Mouse (Mus musculus): ENCODE measurements around the gene Slc43a1. TPM values are rescaled to one million over a fixed set of nuclear protein-coding genes. Genes with fewer than 3 reads are reported as not detected.

The Slc43a1 gene
- 2.2 TPM for polyA plus RNA-seq (2014; fragmentation: Illumina TruSeq; extraction: RNeasy Lipid Tissue Mini Kit (QIAGEN cat#74804); ENCODE audit: low read depth, low replicate concordance)

DNA sequence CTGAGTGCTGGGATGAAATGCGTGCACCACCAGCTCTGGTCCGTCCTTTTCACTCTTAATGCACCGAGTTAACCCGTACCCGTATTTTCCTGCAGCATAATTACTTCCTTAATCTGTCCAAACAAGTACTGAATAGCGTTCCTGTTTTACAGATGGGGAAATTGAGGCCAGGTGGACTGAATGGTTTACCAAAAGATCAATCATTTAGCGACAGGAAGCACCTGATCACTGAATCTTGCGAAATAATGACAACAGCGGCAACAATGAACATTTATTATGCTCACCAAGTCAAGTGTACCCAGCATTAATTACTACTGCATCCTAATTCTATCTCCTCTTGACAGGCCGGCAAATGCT lies at the start of gene Slc43a1:
Gene Slc43a1 (plus strand): TSS at position 258 of the 357 bp plus-strand sequence.

DNA sequence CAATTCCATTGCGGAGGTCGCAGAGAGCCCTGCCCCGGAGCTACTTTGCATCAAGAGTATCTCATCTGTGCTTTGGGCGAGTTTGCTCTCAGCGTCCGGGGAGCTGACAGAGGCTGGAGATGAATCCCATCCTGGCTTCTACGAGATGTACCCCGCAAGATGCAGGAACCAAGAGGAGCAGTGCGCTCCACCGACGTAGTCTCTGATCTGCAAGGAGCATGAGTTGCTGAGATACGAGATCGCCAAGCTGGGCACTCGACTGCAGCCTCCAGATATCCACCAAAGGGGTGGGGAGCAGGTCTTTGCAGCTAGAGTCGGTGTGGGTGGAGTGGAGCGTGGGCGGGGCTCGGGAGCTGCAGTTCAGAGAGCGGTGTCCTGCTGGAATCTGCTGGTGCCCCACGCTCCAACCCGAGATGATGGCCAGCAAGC lies 40.1 kb upstream of the Slc43a1 start, which contains the start of gene Ube2l6:
Gene Ube2l6 (plus strand): TSS at position 336 of the 429 bp plus-strand sequence.

GRCm38 (mm10) chr2:84822552-84822951 lies 16.1 kb upstream of the Slc43a1 start, which contains the start of gene Smtnl1:
Gene Smtnl1, minus strand, starts transcription at chr2:84822652.

DNA sequence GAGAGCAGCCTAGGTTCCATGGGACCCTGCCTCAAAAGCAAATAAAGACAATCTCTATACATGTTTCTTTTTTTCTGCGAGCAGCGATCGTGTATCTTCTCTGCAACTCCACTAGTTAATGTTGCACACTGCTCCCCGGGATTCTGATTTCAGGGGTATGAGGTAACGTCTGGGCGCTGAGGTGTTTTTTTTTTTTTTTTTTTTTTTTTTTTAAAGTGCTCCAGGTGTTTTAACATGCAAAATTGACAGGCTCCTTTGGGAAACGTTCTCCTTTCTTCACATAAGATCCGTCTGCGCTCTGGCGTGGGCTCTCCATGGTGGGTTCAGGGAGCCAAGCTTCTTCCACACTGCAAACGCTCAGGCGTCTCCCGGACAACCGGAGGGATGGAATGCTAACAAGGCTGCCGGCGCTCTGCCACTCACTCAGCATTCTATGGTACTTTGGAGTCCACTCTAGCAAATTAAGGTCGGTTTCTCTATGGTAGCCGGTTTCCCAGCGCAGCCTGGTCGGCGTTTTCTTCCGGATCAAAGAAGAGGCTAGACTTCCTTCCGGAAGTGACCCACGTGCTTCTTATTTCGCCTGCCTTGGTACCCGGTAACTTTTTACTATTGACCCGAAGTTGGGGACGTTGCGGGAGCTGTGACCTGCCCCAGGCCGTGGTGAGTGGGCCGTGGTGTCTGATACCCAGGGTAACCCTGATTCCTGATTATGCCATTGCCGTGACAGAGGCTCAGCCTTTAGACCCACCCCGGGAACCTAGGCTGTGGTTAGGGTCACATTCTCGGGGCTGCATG lies 12.0 kb upstream of the Slc43a1 start, which contains the start of gene Timm10:
Gene Timm10 (plus strand): TSS at position 510 of the 795 bp plus-strand sequence.

DNA sequence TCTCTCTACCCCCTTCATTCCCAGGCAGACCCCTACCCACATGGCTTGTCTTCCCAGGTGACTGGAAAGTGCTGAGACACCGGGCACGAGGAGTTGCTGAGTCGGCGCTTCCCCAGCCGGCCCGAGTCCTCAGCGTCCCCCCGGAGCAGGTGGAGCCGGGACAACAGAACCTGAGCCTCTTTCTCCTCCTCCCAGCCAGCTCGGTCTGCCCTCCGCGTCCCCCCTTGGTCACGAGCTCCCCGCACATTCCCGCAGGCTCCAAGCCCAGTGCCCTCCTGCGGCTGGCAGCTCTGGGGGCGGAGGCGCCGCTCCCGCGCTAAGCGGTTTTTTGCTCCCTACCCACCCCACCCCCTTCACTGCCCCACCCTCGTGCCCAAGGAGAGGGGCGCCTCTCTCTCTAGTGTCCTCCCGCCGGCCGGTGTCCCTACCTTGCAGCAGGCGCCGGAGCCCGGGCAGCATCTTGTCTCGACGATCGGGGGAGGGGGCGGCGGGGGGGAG lies 47.6 kb downstream of the Slc43a1 start, which contains the start of gene Rtn4rl2:
Gene Rtn4rl2 (minus strand): TSS at position 477 of the 498 bp plus-strand sequence.

Other genes starting within 250 kb of the Slc43a1 start
- gene Ctnnd1, start 188.1 kb upstream of the Slc43a1 start, polyA plus RNA-seq (2014; fragmentation: Illumina TruSeq; extraction: RNeasy Lipid Tissue Mini Kit (QIAGEN cat#74804); ENCODE audit: low read depth, low replicate concordance): 493 TPM
- not detected for gene Btbd18, start 179.8 kb upstream of the Slc43a1 start, polyA plus RNA-seq (2014; fragmentation: Illumina TruSeq; extraction: RNeasy Lipid Tissue Mini Kit (QIAGEN cat#74804); ENCODE audit: low read depth, low replicate concordance)
- 9.6 TPM for gene Selenoh, start 168.1 kb upstream of the Slc43a1 start, polyA plus RNA-seq (2014; fragmentation: Illumina TruSeq; extraction: RNeasy Lipid Tissue Mini Kit (QIAGEN cat#74804); ENCODE audit: low read depth, low replicate concordance)
- not detected for gene Gm28635, start 160.8 kb upstream of the Slc43a1 start, polyA plus RNA-seq (2014; fragmentation: Illumina TruSeq; extraction: RNeasy Lipid Tissue Mini Kit (QIAGEN cat#74804); ENCODE audit: low read depth, low replicate concordance)
- gene Med19, start 160.4 kb upstream of the Slc43a1 start, polyA plus RNA-seq (2014; fragmentation: Illumina TruSeq; extraction: RNeasy Lipid Tissue Mini Kit (QIAGEN cat#74804); ENCODE audit: low read depth, low replicate concordance): 48.3 TPM
- 73.2 TPM for gene Tmx2, start 159.7 kb upstream of the Slc43a1 start, polyA plus RNA-seq (2014; fragmentation: Illumina TruSeq; extraction: RNeasy Lipid Tissue Mini Kit (QIAGEN cat#74804); ENCODE audit: low read depth, low replicate concordance)
- 138 TPM for gene Zdhhc5, start 123.7 kb upstream of the Slc43a1 start, polyA plus RNA-seq (2014; fragmentation: Illumina TruSeq; extraction: RNeasy Lipid Tissue Mini Kit (QIAGEN cat#74804); ENCODE audit: low read depth, low replicate concordance)
- 23.9 TPM for gene Clp1, start 111.5 kb upstream of the Slc43a1 start, polyA plus RNA-seq (2014; fragmentation: Illumina TruSeq; extraction: RNeasy Lipid Tissue Mini Kit (QIAGEN cat#74804); ENCODE audit: low read depth, low replicate concordance)
- gene Ypel4, start 104.8 kb upstream of the Slc43a1 start, polyA plus RNA-seq (2014; fragmentation: Illumina TruSeq; extraction: RNeasy Lipid Tissue Mini Kit (QIAGEN cat#74804); ENCODE audit: low read depth, low replicate concordance): 2.0 TPM
- not detected for gene Gm19426, start 95.2 kb upstream of the Slc43a1 start, polyA plus RNA-seq (2014; fragmentation: Illumina TruSeq; extraction: RNeasy Lipid Tissue Mini Kit (QIAGEN cat#74804); ENCODE audit: low read depth, low replicate concordance)
- 23.3 TPM for gene Serping1, start 63.4 kb upstream of the Slc43a1 start, polyA plus RNA-seq (2014; fragmentation: Illumina TruSeq; extraction: RNeasy Lipid Tissue Mini Kit (QIAGEN cat#74804); ENCODE audit: low read depth, low replicate concordance)
- gene Ube2l6, start 40.0 kb upstream of the Slc43a1 start, polyA plus RNA-seq (2014; fragmentation: Illumina TruSeq; extraction: RNeasy Lipid Tissue Mini Kit (QIAGEN cat#74804); ENCODE audit: low read depth, low replicate concordance): 21.1 TPM
- gene Smtnl1, start 16.2 kb upstream of the Slc43a1 start, polyA plus RNA-seq (2014; fragmentation: Illumina TruSeq; extraction: RNeasy Lipid Tissue Mini Kit (QIAGEN cat#74804); ENCODE audit: low read depth, low replicate concordance): not detected
- 1.4 TPM for gene Timm10, start 11.9 kb upstream of the Slc43a1 start, polyA plus RNA-seq (2014; fragmentation: Illumina TruSeq; extraction: RNeasy Lipid Tissue Mini Kit (QIAGEN cat#74804); ENCODE audit: low read depth, low replicate concordance)
- gene Rtn4rl2, start 47.9 kb downstream of the Slc43a1 start, polyA plus RNA-seq (2014; fragmentation: Illumina TruSeq; extraction: RNeasy Lipid Tissue Mini Kit (QIAGEN cat#74804); ENCODE audit: low read depth, low replicate concordance): not detected
- 25.2 TPM for gene Slc43a3, start 97.7 kb downstream of the Slc43a1 start, polyA plus RNA-seq (2014; fragmentation: Illumina TruSeq; extraction: RNeasy Lipid Tissue Mini Kit (QIAGEN cat#74804); ENCODE audit: low read depth, low replicate concordance)
- gene Prg2, start 141.6 kb downstream of the Slc43a1 start, polyA plus RNA-seq (2014; fragmentation: Illumina TruSeq; extraction: RNeasy Lipid Tissue Mini Kit (QIAGEN cat#74804); ENCODE audit: low read depth, low replicate concordance): not detected
- not detected for gene Prg3, start 149.4 kb downstream of the Slc43a1 start, polyA plus RNA-seq (2014; fragmentation: Illumina TruSeq; extraction: RNeasy Lipid Tissue Mini Kit (QIAGEN cat#74804); ENCODE audit: low read depth, low replicate concordance)
- gene Ssrp1, start 198.4 kb downstream of the Slc43a1 start, polyA plus RNA-seq (2014; fragmentation: Illumina TruSeq; extraction: RNeasy Lipid Tissue Mini Kit (QIAGEN cat#74804); ENCODE audit: low read depth, low replicate concordance): 82.5 TPM
- gene P2rx3, start 198.6 kb downstream of the Slc43a1 start, polyA plus RNA-seq (2014; fragmentation: Illumina TruSeq; extraction: RNeasy Lipid Tissue Mini Kit (QIAGEN cat#74804); ENCODE audit: low read depth, low replicate concordance): 0.54 TPM
- gene Tnks1bp1, start 209.2 kb downstream of the Slc43a1 start, polyA plus RNA-seq (2014; fragmentation: Illumina TruSeq; extraction: RNeasy Lipid Tissue Mini Kit (QIAGEN cat#74804); ENCODE audit: low read depth, low replicate concordance): 1.4 TPM

Measured in sigmoid colon, adult 10 weeks (tissue).